Mouse (Mus musculus): ENCODE results near the gene Mef2a.

GRCm38 (mm10) chr7:67208317-67208716 lies 164.3 kb downstream of the Mef2a start:
- TF ChIP-seq CTCF (IDR thresholded peaks at IDR 0.05; ENCODE audit: borderline replicate concordance, control insufficient read depth, extremely low read depth, insufficient read depth, low read length, poor library complexity) (no peak), POLR2A (IDR thresholded peaks at IDR 0.05; ENCODE audit: control insufficient read depth, extremely low read depth, insufficient read depth, low read length, poor library complexity) (no peak)
